Mouse (Mus musculus) bone marrow macrophage, adult 2 months (primary cell): ENCODE data around the gene Capn13.

ENCODE experiments used
- CTCF ChIP-seq: IDR thresholded peaks from 2 replicates; pipeline ENCODE4 v1.5.1; 2012; ENCODE audit warnings: low read depth, mild to moderate bottlenecking, low read length, moderate library complexity
- POLR2A ChIP-seq: IDR thresholded peaks from 2 replicates; pipeline ENCODE4 v1.6.1; 2012; ENCODE audit warnings: mild to moderate bottlenecking, low read depth, low read length, borderline replicate concordance

- TF ChIP-seq CTCF = no peak
- no peak for TF ChIP-seq POLR2A
Measured at GRCm38 (mm10) chr17:73377778-73378484, 22.7 kb downstream of the Capn13 start.
